Mouse (Mus musculus) megakaryocyte, embryonic 14.5 days (primary cell): Measurements from ENCODE around the gene Ceacam15.
"Not testable (repeated sequence)": the region's sequence is repeated elsewhere in the genome, so short reads cannot be mapped to it uniquely, and the experiment has no call there.

ENCODE experiments used
- FLI1 ChIP-seq: IDR thresholded peaks from 2 replicates; pipeline ENCODE4 v1.6.1; 2012; ENCODE audit warnings: low read length, inconsistent platforms, mixed read lengths
- GATA1 ChIP-seq: IDR thresholded peaks from 3 replicates; pipeline ENCODE4 v1.6.1; 2012; ENCODE audit warnings: mixed read lengths, low read length, inconsistent platforms, borderline replicate concordance

DNA sequence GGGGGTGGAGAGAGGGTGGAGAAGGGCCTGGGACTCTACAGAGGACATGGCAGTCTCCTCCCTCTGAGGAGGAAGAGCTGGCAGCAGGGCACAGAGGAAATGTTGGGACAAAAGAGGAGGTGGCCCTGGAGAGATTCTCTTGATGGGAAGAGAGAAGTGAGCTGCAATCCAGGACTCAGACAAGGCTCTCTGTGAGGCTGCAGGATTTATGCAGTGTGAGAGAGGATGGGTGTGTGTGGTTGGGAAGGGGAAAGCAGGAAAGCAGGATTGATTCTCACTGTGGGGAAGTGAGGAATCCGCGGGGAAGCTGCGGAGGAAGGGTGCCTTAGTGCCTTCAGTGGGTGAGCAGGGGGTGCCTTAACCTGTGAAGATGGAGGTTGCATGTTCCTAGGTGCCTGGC lies 47.0 kb upstream of the Ceacam15 start:
- TF ChIP-seq GATA1, FLI1: not testable (repeated sequence)
